Mouse (Mus musculus): ENCODE results near the gene Inava.

DNA sequence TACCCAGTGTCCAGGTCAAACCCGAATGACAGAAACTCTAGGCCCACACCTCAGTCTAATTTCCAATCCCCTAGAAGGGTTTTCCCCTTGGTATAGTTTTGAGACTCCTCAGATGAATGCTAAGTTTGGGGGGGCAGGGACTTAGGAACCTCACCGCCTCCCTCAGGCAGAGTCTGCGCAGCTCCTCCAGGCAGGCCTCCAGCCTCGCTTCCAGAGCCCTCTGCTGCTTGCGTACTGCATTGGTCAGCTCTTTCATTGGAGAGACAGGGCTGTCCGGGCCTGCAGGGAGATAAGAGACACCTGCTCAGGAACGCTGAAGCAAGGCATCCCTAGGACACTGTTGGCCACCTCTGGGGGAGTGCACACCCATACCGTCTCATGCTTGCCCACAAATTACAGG lies 7.4 kb downstream of the Inava start:
- no peak for TF ChIP-seq CTCF (IDR thresholded peaks at IDR 0.05; ENCODE audit: extremely low read depth, insufficient read depth, low read length)
- no peak for TF ChIP-seq POLR2A (IDR thresholded peaks at IDR 0.05; ENCODE audit: extremely low read depth, insufficient read depth, low read length)
